Mouse (Mus musculus): ENCODE data around the gene Atn1. TPM values are rescaled to one million over a fixed set of nuclear protein-coding genes. Genes with fewer than 3 reads are reported as not detected.
A peak's percentile ranks its signal among the peaks of the same experiment; 100 is the strongest.

Atn1 gene
- polyA plus RNA-seq, 1 experiment, result 75.6 TPM

DNA sequence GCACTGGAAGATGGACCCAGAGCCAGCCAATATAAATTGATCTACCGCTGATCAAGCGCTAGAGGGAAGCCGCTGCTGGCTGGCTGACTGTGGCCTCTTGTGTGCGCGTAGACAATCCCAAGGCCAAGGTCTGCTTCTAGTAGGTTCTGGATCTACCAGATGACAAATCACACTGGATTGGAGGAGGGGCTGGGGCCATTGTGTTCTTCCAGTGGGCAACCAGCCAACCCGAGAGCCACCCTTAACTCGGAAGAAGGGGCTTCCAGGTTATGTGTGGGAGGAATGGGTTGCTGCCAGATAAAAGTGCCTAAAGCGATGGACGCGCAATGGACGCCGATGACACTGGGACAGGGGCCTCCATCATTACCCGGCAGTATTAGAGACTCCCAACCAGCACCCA is 38.4 kb downstream of the Atn1 start:
- no peak for DNase-seq (ENCODE audit: extremely low spot score in 1 of 2, low spot score in 1 of 2)

DNA sequence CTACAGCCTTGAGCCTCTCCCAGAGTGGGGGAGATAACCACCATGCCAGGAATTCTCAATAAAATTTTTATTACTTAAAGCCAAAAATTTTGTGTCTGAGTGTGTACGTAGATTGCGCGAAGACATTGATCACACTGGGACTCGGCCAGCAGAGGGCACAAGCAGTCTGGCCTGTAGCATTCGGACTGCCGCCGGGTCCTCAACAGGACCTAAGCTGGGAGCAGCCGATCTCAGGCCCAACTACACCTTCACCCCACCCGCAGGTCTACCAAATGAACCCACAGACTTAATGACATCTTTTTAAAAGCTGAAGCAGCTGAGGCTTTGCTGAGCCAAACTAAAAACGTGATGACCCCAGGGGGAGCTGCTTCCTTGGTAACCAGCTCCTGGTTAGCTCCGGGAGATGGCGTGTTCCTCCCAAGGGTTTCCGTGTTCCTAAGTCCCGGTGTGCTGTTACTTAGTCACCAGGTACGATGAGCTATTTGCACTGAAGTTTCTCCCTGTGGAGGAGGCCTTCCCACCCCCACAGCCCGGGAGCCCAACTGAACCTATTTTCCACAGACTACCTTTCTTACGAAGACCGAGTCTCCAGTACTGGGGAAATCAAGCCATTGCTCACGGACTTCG is 39.3 kb downstream of the Atn1 start:
- no peak for DNase-seq (ENCODE audit: extremely low spot score in 1 of 2, low spot score in 1 of 2)

DNA sequence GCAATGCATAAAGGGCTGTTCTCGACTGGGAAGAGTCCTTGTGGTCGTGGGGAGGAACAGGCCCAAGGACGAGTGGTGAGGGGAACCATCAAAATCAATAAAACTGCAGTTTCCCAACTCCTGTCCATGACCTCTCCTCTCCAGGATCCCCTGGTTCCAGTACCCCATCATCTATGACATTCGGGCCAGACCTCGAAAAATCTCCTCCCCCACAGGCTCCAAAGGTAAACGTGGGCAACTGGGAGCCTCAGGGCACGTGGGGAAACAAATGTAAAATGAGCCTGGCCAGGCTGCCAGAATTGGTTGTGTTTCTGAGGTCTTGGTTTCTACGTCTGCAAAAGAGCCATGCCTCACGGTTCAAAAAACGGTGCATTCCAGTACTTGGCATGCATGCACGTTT is 43.4 kb downstream of the Atn1 start:
- DNase-seq (ENCODE audit: extremely low spot score in 1 of 2, low spot score in 1 of 2), result no peak

DNA sequence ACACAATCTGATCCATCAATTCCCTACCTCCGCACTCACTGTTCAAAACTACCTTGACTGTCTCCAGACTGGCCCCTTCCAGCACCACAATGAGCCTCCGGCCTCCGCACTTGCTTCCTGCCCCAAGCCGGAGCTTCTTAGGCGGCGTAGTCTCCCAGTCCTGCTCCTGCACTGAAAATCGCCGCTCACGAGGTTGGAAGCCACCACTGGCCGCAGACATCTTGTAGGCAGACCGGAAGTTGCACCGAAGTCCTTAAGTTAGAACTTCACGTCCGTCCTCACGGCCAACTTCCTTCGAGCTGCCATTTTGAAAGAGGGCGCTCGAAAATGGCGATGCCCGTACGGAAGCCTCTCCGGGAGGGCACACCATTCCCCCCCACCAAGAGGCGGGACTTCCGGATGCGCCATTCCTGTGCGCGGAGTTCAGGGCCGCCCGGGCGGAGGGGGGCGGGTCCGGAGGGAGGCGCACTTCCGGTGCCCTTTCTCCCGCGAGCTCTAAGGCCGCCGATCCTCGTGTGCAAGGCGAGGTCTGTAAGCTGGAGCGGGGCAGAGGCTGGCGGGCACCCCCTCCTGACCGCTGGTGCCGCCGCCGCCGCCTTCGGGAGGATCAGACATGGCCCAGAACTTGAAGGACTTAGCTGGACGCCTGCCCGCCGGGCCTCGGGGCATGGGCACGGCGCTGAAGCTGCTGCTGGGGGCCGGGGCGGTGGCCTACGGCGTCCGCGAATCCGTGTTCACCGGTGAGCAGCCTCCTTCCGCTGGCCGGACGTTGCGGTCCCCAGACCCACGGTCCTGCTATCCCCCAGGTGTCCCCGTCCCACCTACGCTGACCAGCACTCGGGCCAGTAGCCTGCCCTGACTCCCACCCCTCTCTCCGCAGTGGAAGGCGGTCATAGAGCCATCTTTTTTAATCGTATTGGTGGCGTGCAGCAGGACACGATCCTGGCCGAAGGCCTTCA is 44.2 kb downstream of the Atn1 start, which contains the start of the genes Emg1 and Phb2:
Emg1 (minus strand) TSS at position 355 of the 959 bp plus-strand sequence.
Phb2 (plus strand) TSS at position 513 of the 959 bp plus-strand sequence.
- peak; percentile 95 to 98 for DNase-seq (ENCODE audit: extremely low spot score in 1 of 2, low spot score in 1 of 2)

DNA sequence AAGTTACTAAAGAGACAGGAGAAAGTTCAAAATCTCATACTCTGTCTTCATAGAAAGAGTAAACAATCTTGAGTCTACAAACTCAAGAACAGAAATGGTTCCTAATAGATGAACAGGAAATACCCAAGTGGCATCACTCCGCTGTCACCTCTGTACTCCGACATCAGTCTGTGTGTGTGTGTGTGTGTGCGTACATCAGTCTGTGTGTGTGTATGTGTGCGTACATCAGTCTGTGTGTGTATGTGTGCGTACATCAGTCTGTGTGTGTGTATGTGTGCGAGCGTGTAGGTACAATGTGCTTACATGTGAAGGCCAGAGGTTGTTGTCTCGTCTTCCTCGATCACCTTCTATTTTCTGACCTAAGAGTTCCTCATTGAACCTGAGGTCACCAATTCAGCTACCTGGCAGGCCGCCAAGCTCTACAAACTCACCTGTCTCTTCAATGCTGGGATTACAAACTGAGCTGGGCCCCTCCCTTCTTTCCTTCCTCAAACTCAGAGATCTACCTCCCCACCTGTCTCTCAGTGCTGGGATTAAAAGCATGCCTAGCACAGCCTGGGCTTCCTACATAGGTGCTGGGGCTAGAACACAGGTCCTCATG is 47.9 kb downstream of the Atn1 start:
- no peak for DNase-seq (ENCODE audit: extremely low spot score in 1 of 2, low spot score in 1 of 2)

DNA sequence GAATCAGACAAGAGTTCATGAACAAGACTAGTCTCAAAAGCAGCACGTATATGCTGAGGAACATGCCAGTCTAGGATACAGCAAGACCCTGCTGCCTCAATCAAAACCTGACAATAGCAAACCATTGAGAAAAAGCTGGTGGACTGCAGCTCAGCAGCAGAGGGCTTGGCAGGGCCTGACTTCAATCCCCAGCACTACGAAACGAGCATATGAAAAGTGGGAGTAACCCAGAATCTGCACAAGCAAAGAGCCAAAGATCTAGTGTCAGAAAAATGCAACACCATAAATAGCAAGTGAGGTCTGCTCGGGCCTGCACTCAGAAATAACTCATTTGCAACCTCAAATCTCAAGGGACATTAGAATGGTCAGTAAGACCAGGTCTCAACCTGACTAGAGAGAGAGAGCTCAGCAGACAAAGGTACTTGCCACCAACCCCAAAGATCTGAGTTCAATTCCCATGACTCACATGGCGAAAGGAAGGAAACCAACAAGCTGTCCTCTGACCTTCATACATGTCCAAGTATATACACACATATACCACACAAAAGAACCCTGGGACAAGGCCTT is 50.2 kb downstream of the Atn1 start:
- no peak for DNase-seq (ENCODE audit: extremely low spot score in 1 of 2, low spot score in 1 of 2)

DNA sequence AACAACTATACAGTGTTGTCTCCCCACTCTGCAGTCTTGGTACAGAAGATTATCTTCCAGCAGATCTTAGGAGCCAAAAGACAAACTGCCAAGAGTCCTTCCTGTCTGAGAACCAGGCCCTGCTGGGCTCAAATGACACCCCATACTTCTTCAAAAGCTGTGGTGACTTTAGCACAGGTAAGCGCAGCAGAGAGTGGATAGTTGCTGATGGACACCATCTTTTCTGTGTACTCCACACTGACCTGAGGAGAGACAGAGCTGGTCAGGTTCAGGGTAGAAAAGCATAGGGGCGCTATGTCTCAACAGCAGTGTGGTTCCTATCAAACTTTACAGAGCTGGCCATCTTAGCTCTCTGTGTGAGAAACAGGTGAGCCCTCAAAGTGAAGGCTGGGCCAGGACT is 51.9 kb downstream of the Atn1 start:
- no peak for DNase-seq (ENCODE audit: extremely low spot score in 1 of 2, low spot score in 1 of 2)

DNA sequence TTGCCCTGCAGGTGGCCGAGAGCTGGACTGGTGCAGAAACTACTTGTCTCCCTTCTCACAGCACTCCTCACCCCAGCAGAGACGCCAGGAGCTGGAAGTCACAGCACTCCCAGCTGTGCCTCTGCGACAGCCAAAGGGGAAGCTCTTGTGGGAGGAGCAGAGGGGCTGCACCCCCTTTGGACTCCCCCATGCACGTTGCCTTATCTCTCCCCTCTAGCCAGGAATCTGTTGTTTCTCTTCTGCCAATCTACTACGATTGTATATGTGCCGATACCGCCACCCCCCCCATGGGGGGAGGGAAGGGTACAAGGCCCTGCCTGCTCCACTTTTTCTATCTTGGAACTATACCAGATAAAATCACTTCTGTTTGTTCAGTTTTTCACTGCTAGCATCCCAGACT is 52.5 kb downstream of the Atn1 start:
- DNase-seq (ENCODE audit: extremely low spot score in 1 of 2, low spot score in 1 of 2), result no peak

DNA sequence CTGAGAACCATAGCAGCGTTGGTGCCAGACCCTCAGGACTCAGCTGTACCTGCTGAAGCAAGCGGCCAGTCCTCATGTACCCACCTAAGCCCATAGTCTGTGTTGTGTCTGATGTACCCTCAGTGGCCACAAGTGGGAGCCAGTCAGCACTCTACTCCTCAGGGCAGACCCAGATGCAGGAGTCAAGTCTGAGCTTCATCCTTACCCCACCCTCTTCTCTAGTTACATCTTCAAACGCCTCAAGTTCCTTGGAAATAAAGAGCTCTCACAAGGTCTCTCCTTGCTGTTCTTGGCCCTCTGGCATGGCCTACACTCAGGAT is 53.6 kb downstream of the Atn1 start:
- DNase-seq (ENCODE audit: extremely low spot score in 1 of 2, low spot score in 1 of 2), result peak; percentile 58 to 82

DNA sequence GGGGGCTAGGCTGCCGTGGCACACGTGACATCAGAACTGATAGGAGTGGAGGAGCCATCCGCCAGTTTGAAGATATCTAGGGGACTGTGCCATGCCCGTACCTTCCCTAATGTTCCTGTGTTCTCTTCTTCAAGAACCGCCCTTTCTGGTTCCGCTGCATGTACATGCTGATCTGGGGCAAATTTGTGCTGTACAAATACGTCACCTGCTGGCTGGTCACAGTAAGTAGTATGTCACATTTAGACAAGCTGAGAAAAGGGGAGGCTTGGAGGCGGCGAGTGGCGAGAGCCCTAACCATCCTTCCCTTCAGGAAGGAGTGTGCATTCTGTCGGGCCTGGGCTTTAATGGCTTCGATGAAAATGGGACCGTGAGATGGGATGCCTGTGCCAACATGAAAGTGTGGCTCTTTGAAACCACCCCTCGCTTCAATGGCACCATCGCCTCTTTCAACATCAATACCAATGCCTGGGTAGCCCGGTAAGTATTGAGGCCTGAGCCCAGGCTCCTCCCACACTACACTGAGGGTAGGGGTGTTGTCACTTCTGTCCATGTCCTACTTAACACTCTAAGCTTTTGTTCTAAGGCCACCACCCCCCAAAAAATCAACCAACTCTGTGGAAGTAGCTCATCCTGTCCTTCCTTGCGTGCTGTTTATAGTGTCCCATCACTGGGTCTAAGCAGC is 54.1 kb downstream of the Atn1 start:
- DNase-seq (ENCODE audit: extremely low spot score in 1 of 2, low spot score in 1 of 2), result no peak

DNA sequence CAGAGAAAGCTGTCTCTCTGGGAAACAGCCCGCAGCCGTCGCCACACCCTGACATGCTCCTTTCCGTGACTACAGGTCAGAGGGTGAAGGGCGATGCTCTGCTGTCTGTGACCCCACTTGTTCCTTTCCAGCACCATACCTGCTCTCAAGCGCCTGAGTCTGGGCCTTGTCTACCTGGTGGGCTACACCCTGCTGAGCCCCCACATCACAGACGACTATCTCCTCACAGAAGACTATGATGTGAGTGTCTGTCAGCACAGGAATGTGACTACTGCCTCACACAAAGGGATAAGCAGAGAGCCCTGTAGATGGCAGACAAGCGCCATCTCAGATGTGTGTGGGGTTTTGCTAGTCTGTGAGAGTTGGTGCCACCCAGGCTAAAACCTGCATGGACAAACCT is 55.0 kb downstream of the Atn1 start:
- no peak for DNase-seq (ENCODE audit: extremely low spot score in 1 of 2, low spot score in 1 of 2)

DNA sequence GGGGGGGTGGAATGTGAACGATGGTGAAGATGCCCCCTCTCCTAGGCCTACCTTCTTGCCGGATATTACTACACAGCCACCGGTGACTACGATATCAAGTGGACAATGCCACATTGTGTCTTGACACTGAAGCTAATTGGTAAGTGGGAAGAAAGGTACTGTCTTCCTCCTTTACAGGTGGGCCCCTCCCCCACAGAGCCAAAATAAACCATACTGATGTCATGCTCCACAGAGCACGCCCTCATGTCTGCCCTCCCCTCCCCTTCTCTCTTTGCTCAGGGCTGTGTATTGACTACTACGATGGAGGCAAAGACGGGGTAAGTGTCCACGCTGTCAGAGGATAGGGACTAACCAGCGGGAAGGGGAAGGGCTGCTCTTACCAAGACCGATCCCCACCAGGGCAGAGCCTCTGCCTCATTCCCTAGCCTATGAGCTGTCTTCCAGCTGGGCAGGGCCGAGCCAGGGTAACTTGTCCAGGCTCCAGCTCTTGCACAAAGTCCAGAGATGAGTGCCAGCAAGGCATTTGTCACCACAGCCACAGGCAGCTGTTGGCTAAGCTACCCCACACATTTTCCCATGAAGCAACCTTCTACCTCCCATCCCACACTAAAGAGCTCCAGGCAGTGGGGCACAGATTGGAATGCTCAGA is 56.2 kb downstream of the Atn1 start:
- DNase-seq (ENCODE audit: extremely low spot score in 1 of 2, low spot score in 1 of 2), result peak; percentile 58 to 72

DNA sequence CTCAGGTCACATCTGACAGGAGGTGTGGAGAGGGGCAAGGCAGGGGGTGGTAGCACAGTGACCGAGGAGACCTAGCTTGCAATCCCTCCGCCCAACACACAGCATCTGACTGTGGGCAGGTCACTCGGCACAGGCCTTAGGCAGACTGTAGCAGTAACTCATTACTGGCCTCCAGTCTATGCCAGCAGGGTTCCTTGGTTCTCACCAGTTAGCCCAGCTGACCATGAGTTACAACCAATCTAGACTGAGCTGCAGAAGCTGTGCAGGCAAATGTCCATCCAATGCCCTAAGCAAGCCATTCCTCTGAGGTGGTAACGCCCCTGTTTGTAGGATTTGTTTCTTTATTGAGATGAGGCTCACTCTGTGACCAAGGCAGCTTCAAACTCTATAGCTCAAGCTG is 57.0 kb downstream of the Atn1 start:
- no peak for DNase-seq (ENCODE audit: extremely low spot score in 1 of 2, low spot score in 1 of 2)

DNA sequence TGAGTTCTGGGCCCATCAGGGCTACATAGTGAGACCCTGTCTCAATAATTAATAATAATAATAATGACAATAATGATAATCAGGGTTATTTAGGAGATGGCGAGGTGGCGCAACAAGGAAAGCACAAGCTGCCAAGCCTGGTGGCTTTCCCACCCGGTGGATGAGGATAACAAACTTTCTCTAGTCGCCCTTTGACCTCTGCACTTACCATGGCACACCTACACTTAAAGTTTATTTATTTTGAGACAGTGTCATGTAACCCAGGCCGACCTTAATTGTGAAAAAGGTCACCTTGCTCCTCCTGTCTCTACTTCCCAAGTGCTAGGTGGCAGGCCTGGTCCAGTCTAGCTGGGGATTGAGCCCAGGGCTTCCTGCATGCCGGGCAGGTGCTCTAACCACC is 57.6 kb downstream of the Atn1 start:
- DNase-seq (ENCODE audit: extremely low spot score in 1 of 2, low spot score in 1 of 2), result no peak

DNA sequence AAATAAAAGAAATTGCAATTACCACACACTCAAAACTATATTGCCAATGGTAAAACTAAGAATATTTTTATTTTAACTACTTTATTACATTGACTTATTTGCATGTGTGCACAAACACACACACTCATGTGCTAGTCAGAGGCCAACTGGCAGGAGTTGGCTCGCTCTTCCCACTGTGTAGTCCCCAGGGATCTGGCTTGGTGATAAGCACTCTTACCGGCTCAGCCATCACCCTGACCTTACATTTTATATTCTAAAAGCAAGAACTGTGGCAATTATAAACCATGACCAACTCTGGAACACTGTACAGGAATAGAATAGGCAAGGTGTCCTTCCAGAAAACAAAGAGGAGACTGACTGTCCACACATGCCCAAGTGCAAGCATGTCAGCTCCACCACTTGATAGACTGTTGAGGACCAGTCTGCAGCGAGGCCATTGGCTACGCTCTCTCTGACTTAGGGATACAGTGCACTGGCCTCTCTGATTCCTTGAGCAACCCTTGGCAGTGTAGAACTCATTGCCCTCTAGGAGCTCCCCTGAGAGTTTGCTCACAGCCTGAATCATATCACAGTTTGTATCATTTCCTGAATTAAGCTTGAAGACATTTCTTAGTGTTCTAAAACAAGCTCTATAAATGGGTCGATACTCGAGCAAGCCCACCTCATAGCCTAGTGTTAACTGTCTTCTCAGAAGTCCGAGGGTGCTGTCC is 59.7 kb downstream of the Atn1 start:
- DNase-seq (ENCODE audit: extremely low spot score in 1 of 2, low spot score in 1 of 2), result no peak

DNA sequence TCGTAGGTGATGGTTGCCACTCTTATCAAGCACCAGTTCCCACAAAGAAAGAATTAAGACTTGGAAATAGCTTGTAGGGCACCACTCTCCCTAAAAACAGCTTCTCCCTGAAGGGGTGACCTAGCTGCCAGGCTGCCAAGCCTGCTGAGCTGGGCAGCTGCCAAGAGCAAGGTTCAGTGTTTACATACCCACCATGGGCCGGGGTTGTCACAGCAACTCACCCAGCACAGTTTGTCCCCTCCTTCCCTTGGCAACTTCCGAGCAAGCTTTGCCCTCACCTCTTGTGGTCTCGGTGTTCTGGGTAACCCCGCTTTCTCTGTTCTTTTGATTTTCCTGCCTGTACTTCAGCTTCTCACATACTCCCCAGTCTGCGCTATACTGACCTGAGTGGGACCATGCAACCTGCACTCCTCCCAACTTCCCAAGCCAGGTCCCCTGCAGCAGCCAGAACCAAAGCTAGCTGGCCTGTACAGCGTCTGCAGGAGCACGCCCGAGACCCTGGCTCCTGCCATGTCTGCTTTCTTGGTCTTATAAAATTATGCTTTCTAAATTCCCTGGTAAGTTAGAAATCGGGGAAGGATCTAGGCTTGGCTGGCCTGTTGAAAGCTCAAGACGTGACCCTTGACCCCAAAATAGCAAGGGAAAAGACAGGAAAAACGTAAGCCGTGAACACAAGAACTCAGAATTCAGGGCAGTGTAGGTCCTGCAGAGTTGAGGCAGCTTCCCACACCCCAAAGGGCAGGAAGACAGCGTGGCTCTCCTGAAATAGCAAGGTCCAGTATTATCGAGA is 62.0 kb downstream of the Atn1 start:
- DNase-seq (ENCODE audit: extremely low spot score in 1 of 2, low spot score in 1 of 2), result peak; percentile 47 to 54

DNA sequence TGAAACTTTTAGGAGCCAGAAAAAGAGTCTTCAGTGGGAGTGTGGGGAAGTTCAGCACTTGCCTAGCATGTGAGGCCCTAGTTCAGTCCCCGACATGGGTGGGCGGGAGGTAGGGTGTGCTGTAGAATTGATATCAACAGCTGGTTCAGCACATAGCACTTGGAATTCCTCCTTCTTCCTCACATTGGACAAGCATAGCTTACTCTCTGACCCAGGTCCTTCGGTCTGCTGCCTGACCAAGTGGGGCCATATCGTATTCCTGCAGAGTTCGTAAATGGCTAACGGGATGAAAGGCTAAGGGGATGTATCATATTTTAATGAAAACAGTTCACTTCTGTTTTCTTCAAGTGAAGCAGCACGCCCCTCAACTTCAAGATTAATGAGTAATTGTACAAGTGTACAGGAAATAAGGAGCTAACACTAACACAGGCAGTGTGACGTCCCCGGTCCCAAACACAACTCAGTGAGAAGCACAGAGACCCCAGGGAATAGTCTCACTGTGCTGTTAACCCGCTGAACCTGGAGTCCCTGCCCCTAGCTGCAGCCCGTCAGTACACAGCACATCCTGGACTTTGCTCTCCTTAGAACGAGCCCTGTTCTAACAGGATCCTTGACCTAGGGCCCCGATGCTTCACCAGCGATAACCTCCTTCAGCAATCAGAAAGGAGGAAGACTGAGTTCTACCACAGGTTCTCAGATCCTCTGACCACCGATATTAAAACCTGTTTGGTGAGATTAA is 62.9 kb downstream of the Atn1 start:
- no peak for DNase-seq (ENCODE audit: extremely low spot score in 1 of 2, low spot score in 1 of 2)

All from frontal cortex, adult 2 months (tissue).